ENCODE assay signal across 10 mouse cellular contexts in genomic region chr17:69303579-69304274, GRCm38 (mm10).
DNase-seq lines count a peak whose midpoint lies in the region; ATAC-seq lines count a peak whose summit lies in the region.
"Had no signal": no experiment of that assay in that cellular context is flagged by ENCODE, and none has a peak within 500 bp of the region (broad histone marks: within the 10 kb centered on the region; RNA-seq: fewer than 3 reads in every experiment).

No protein-coding gene starts in this region.

- 57% methylated on average over 11 of the region's 11 CpGs for WGBS in forebrain, embryonic 12.5 days
- WGBS in hindbrain, embryonic 15.5 days = 59% methylated on average over 11 of the region's 11 CpGs

- peak overlapping the region; percentile 21; the same call in 1 of the 2 replicates for H3K4me2 ChIP-seq in forebrain, embryonic 12.5 days
- H3K4me2 ChIP-seq in hindbrain, embryonic 15.5 days = peak overlapping the region; percentile 14; the same call in 1 of the 2 replicates
- H3K4me2 ChIP-seq: embryonic facial prominence, embryonic 13.5 days; heart, embryonic 15.5 days had no signal

- H3K4me3 ChIP-seq in forebrain, embryonic 12.5 days (replicated peaks) = no peak overlapping the region
- no peak overlapping the region for H3K4me3 ChIP-seq in hindbrain, embryonic 15.5 days
- H3K4me3 ChIP-seq: embryonic facial prominence, embryonic 13.5 days; heart, embryonic 15.5 days had no signal

- no peak overlapping the region for H3K9ac ChIP-seq in forebrain, embryonic 12.5 days
- no peak overlapping the region for H3K9ac ChIP-seq in hindbrain, embryonic 15.5 days
- H3K9ac ChIP-seq: embryonic facial prominence, embryonic 13.5 days; heart, embryonic 15.5 days had no signal

- peak; percentile 93 for ATAC-seq in forebrain, embryonic 12.5 days (ENCODE audit: low FRiP score)
- 0 out of 2 replicates have a peak, but pooled peaks have one; percentile 45 for ATAC-seq in hindbrain, embryonic 15.5 days (ENCODE audit: low FRiP score, low read depth)
- no peak for ATAC-seq in erythroblast, adult 5-6 weeks (replicated peaks; ENCODE audit: low FRiP score, poor library complexity, severe bottlenecking)

- H3K27ac ChIP-seq in forebrain, embryonic 12.5 days = peak overlapping the region; percentile 50; the same call in 1 of the 2 replicates
- no peak overlapping the region for H3K27ac ChIP-seq in hindbrain, embryonic 15.5 days (replicated peaks)
- H3K27ac ChIP-seq: embryonic facial prominence, embryonic 13.5 days; heart, embryonic 15.5 days had no signal

- no peaks in the 10 kb centered on the region for H3K4me1 ChIP-seq in forebrain, embryonic 12.5 days
- H3K4me1 ChIP-seq in hindbrain, embryonic 15.5 days (replicated peaks) = peaks cover 6% of the 10 kb centered on the region; the same call in 1 of the 2 replicates

- H3K36me3 ChIP-seq in forebrain, embryonic 12.5 days (replicated peaks) = no peaks in the 10 kb centered on the region
- H3K36me3 ChIP-seq in hindbrain, embryonic 15.5 days = no peaks in the 10 kb centered on the region
- H3K36me3 ChIP-seq: embryonic facial prominence, embryonic 13.5 days; heart, embryonic 15.5 days had no signal

- peak; percentile 41 for DNase-seq in right cerebral cortex, adult 18-20 months
- DNase-seq in right cerebral cortex, adult 2 months (ENCODE audit: low spot score in 2 of 2) = no peak
- peak; percentile 40 for DNase-seq in retina, postnatal 1 day
- DNase-seq in kidney, adult 11 months = no peak
- DNase-seq: kidney, adult 9 months had no signal

- no peaks in the 10 kb centered on the region for H3K27me3 ChIP-seq in forebrain, embryonic 12.5 days
- H3K27me3 ChIP-seq in hindbrain, embryonic 15.5 days = no peaks in the 10 kb centered on the region
- H3K27me3 ChIP-seq: embryonic facial prominence, embryonic 13.5 days; heart, embryonic 15.5 days had no signal

- no peaks in the 10 kb centered on the region for H3K9me3 ChIP-seq in forebrain, embryonic 12.5 days
- no peaks in the 10 kb centered on the region for H3K9me3 ChIP-seq in hindbrain, embryonic 15.5 days
- H3K9me3 ChIP-seq: embryonic facial prominence, embryonic 13.5 days; heart, embryonic 15.5 days had no signal

Comparison
In these comparisons a context has a peak if more than half of its experiments do, and no peak if none do; other contexts are left out.
1. DNase-seq: peak in right cerebral cortex, adult 18-20 months (single experiment) and retina, postnatal 1 day (single experiment); none in right cerebral cortex, adult 2 months (0 of 2) and kidney, adult 11 months (single experiment).